Comparison of ENCODE assay signal across 15 mouse cellular contexts in the genomic region with DNA sequence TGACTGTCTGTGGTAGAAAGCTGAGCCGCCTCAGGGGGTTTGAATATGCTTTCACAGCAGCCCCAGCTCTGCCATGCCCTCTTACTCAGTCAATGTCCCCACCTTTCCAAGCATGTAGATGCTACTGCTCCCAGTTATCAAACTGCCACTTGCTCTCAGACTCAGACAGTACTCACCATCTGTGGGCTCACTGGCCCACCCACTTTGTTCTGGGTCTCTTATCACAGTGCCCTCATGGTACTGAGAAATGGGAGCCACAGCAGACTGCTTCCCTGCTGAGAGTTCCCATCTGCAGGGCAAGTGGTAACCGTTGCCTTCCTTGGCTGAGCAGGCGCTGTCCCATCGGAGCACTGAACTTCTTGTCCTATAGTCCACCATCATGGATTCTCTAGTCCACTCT.
A peak's percentile ranks its signal among the peaks of the same experiment; 100 is the strongest.
DNase-seq lines count a peak whose midpoint lies in the region; ATAC-seq lines count a peak whose summit lies in the region.
"Had no signal": no experiment of that assay in that cellular context is flagged by ENCODE, and none has a peak within 500 bp of the region (broad histone marks: within the 10 kb centered on the region; RNA-seq: fewer than 3 reads in every experiment).

No protein-coding gene starts in this region.

- peaks cover 32% of the 10 kb centered on the region for H3K4me1 ChIP-seq in hindbrain, embryonic 10.5 days (replicated peaks)
- peaks cover 21% of the 10 kb centered on the region; the same call in 1 of the 2 replicates for H3K4me1 ChIP-seq in hindbrain, embryonic 12.5 days
- peaks cover 14% of the 10 kb centered on the region for H3K4me1 ChIP-seq in midbrain, embryonic 14.5 days (ENCODE audit: control insufficient read depth, insufficient read depth, low read length)
- peaks cover 19% of the 10 kb centered on the region for H3K4me1 ChIP-seq in midbrain, embryonic 10.5 days
- H3K4me1 ChIP-seq in hindbrain, embryonic 16.5 days (ENCODE audit: control insufficient read depth, insufficient read depth, low read depth, low read length) = peaks cover 10% of the 10 kb centered on the region
- H3K4me1 ChIP-seq in neural tube, embryonic 15.5 days = peaks cover 37% of the 10 kb centered on the region
- H3K4me1 ChIP-seq: intestine, embryonic 15.5 days had no signal

- H3K36me3 ChIP-seq in hindbrain, embryonic 10.5 days = no peaks in the 10 kb centered on the region
- H3K36me3 ChIP-seq in hindbrain, embryonic 12.5 days = no peaks in the 10 kb centered on the region
- no peaks in the 10 kb centered on the region for H3K36me3 ChIP-seq in midbrain, embryonic 14.5 days (ENCODE audit: control insufficient read depth, insufficient read depth, low read length)
- no peaks in the 10 kb centered on the region for H3K36me3 ChIP-seq in midbrain, embryonic 10.5 days
- no peaks in the 10 kb centered on the region for H3K36me3 ChIP-seq in hindbrain, embryonic 16.5 days (ENCODE audit: control insufficient read depth, insufficient read depth, low read length)
- no peaks in the 10 kb centered on the region for H3K36me3 ChIP-seq in neural tube, embryonic 15.5 days
- H3K36me3 ChIP-seq: embryonic facial prominence, embryonic 15.5 days; intestine, embryonic 15.5 days; limb, embryonic 15.5 days; stomach, embryonic 15.5 days had no signal

- no peak overlapping the region for H3K4me3 ChIP-seq in hindbrain, embryonic 10.5 days
- no peak overlapping the region for H3K4me3 ChIP-seq in hindbrain, embryonic 12.5 days
- H3K4me3 ChIP-seq in midbrain, embryonic 14.5 days (replicated peaks; ENCODE audit: low read depth, low read length) = no peak overlapping the region
- no peak overlapping the region for H3K4me3 ChIP-seq in midbrain, embryonic 10.5 days
- H3K4me3 ChIP-seq in hindbrain, embryonic 16.5 days (ENCODE audit: low read length) = no peak overlapping the region
- no peak overlapping the region for H3K4me3 ChIP-seq in neural tube, embryonic 15.5 days (replicated peaks)
- H3K4me3 ChIP-seq: embryonic facial prominence, embryonic 15.5 days; intestine, embryonic 15.5 days; limb, embryonic 15.5 days; stomach, embryonic 15.5 days had no signal

- 0 out of 2 replicates have a peak, but pooled peaks cover 2% of the 10 kb centered on the region for H3K27me3 ChIP-seq in hindbrain, embryonic 10.5 days (ENCODE audit: insufficient read depth, poor library complexity, severe bottlenecking)
- no peaks in the 10 kb centered on the region for H3K27me3 ChIP-seq in hindbrain, embryonic 12.5 days
- no peaks in the 10 kb centered on the region for H3K27me3 ChIP-seq in midbrain, embryonic 14.5 days (ENCODE audit: control insufficient read depth, insufficient read depth, low read length)
- peaks cover 4% of the 10 kb centered on the region; the same call in 1 of the 2 replicates for H3K27me3 ChIP-seq in midbrain, embryonic 10.5 days (ENCODE audit: low read depth, poor library complexity, severe bottlenecking)
- no peaks in the 10 kb centered on the region for H3K27me3 ChIP-seq in hindbrain, embryonic 16.5 days (replicated peaks; ENCODE audit: control insufficient read depth, insufficient read depth, low read length)
- no peaks in the 10 kb centered on the region for H3K27me3 ChIP-seq in neural tube, embryonic 15.5 days (replicated peaks)
- H3K27me3 ChIP-seq: embryonic facial prominence, embryonic 15.5 days; intestine, embryonic 15.5 days; limb, embryonic 15.5 days; stomach, embryonic 15.5 days had no signal

- no peak overlapping the region for H3K9ac ChIP-seq in hindbrain, embryonic 12.5 days
- no peak overlapping the region for H3K9ac ChIP-seq in midbrain, embryonic 14.5 days (replicated peaks; ENCODE audit: low read length)
- H3K9ac ChIP-seq in hindbrain, embryonic 16.5 days (ENCODE audit: low read depth, low read length) = no peak overlapping the region
- no peak overlapping the region for H3K9ac ChIP-seq in neural tube, embryonic 15.5 days (replicated peaks)
- H3K9ac ChIP-seq: embryonic facial prominence, embryonic 15.5 days; intestine, embryonic 15.5 days; limb, embryonic 15.5 days; stomach, embryonic 15.5 days had no signal

- no peak for ATAC-seq in hindbrain, embryonic 12.5 days (ENCODE audit: low FRiP score)
- no peak for ATAC-seq in midbrain, embryonic 14.5 days (ENCODE audit: low FRiP score, low TSS enrichment)
- no peak for ATAC-seq in hindbrain, embryonic 16.5 days
- ATAC-seq in neural tube, embryonic 15.5 days (ENCODE audit: low FRiP score) = no peak
- ATAC-seq: intestine, embryonic 15.5 days had no signal

- peak overlapping the region; percentile 30; the same call in 1 of the 2 replicates for H3K27ac ChIP-seq in hindbrain, embryonic 10.5 days
- H3K27ac ChIP-seq in hindbrain, embryonic 12.5 days = no peak overlapping the region
- H3K27ac ChIP-seq in midbrain, embryonic 14.5 days (replicated peaks; ENCODE audit: low read depth, low read length) = peak overlapping the region; percentile 65
- H3K27ac ChIP-seq in midbrain, embryonic 10.5 days (replicated peaks) = no peak overlapping the region
- peak overlapping the region; percentile 63 for H3K27ac ChIP-seq in hindbrain, embryonic 16.5 days (ENCODE audit: low read depth, low read length)
- peak overlapping the region; percentile 57 for H3K27ac ChIP-seq in neural tube, embryonic 15.5 days (replicated peaks)
- H3K27ac ChIP-seq: embryonic facial prominence, embryonic 15.5 days; intestine, embryonic 15.5 days; limb, embryonic 15.5 days; stomach, embryonic 15.5 days had no signal

- DNase-seq in hindbrain, embryonic 10.5 days (ENCODE audit: low spot score) = no peak
- peak; percentile 24 for DNase-seq in midbrain, embryonic 14.5 days
- no peak for DNase-seq in midbrain, embryonic 10.5 days (ENCODE audit: low spot score)
- no peak for DNase-seq in kidney, adult 8-10 months
- DNase-seq: cerebellum, adult 2 months; cerebellum, postnatal 36 days; heart, postnatal 36 days; lung, postnatal 10 days had no signal

- peaks cover 2% of the 10 kb centered on the region; the same call in 1 of the 2 replicates for H3K9me3 ChIP-seq in hindbrain, embryonic 10.5 days
- H3K9me3 ChIP-seq in hindbrain, embryonic 12.5 days (replicated peaks) = no peaks in the 10 kb centered on the region
- no peaks in the 10 kb centered on the region for H3K9me3 ChIP-seq in midbrain, embryonic 14.5 days (ENCODE audit: control insufficient read depth, low read length)
- peaks cover under 1% of the 10 kb centered on the region; the same call in 1 of the 2 replicates for H3K9me3 ChIP-seq in midbrain, embryonic 10.5 days (replicated peaks)
- no peaks in the 10 kb centered on the region for H3K9me3 ChIP-seq in hindbrain, embryonic 16.5 days (ENCODE audit: control insufficient read depth, low read length)
- H3K9me3 ChIP-seq in neural tube, embryonic 15.5 days (replicated peaks) = no peaks in the 10 kb centered on the region
- H3K9me3 ChIP-seq: embryonic facial prominence, embryonic 15.5 days; intestine, embryonic 15.5 days; limb, embryonic 15.5 days; stomach, embryonic 15.5 days had no signal

- WGBS in hindbrain, embryonic 10.5 days = 88% methylated on average over 4 of the region's 4 CpGs
- WGBS in hindbrain, embryonic 12.5 days = 87% methylated on average over 4 of the region's 4 CpGs
- 88% methylated on average over 4 of the region's 4 CpGs for WGBS in midbrain, embryonic 14.5 days
- WGBS in midbrain, embryonic 10.5 days = 88% methylated on average over 4 of the region's 4 CpGs
- WGBS in hindbrain, embryonic 16.5 days = 80% methylated on average over 4 of the region's 4 CpGs
- WGBS in neural tube, embryonic 15.5 days = 77% methylated on average over 4 of the region's 4 CpGs

- no peak overlapping the region for H3K4me2 ChIP-seq in hindbrain, embryonic 12.5 days (replicated peaks)
- H3K4me2 ChIP-seq in midbrain, embryonic 14.5 days (ENCODE audit: low read length) = no peak overlapping the region
- no peak overlapping the region for H3K4me2 ChIP-seq in hindbrain, embryonic 16.5 days (ENCODE audit: low read length)
- H3K4me2 ChIP-seq in neural tube, embryonic 15.5 days = no peak overlapping the region
- H3K4me2 ChIP-seq: embryonic facial prominence, embryonic 15.5 days; intestine, embryonic 15.5 days; limb, embryonic 15.5 days; stomach, embryonic 15.5 days had no signal

Comparison
In these comparisons a context has a peak if more than half of its experiments do, and no peak if none do; other contexts are left out.
1. H3K27ac ChIP-seq: peak in hindbrain, embryonic 10.5 days (single experiment), midbrain, embryonic 14.5 days (single experiment), hindbrain, embryonic 16.5 days (single experiment) and neural tube, embryonic 15.5 days (single experiment); none in hindbrain, embryonic 12.5 days (single experiment) and midbrain, embryonic 10.5 days (single experiment).